Mouse (Mus musculus): Measurements from ENCODE around the gene Pde8a.

Pde8a gene

DNA sequence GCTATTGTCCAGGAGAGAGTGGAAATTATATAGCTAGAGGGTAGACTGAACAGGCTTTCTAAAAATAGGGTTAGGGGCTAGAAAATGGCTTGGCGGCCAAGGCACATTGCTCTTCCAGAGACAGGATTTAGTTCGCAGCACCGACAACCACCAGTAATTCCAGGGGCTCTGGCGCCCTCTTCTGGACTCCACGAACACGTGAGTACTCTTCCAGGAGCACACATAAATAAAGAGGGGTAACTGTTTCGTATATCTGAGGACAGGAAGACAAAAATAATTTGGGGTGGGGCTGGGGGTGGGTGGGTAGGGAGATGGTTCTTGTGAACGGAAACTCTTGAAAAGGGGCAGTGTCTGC, 123.0 kb downstream of the Pde8a start:
- DNase-seq (ENCODE audit: low spot score in 2 of 2) = peak in 1 of 2 experiments; percentile 58

DNA sequence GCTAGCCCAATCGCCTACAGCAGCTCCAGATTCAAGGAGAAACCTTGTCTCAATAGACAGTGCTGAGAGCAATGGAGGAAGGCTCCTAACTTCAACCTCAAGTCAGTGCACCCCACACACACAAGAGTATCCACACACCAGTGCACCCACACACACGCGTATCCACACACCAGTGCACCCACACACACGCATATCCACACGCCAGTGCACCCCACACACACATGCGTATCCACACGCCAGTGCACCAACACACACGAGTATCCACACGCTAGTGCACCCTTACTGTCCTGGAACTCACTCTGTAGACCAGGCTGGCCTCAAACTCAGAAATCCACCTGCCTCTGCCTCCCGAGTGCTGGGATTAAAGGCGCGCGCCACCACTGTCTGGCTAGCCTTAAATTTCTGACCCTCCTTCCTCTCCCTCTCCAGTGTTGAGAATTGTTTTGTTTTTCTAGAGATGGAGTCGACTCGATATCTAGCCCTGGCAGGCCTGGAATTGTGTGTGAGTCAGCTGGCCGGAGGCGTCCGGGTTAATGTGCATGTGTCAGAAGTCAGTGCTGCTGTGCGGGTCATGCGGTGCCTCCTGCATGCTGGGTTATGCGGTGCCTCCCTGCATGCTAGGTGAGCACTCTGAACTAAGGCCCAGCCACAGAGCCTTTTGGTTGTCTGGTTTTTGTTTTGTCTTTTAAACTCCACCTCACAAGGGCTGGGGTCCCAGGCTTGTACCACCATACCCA, 124.6 kb downstream of the Pde8a start:
- no peak for DNase-seq (ENCODE audit: low spot score in 2 of 2)

DNA sequence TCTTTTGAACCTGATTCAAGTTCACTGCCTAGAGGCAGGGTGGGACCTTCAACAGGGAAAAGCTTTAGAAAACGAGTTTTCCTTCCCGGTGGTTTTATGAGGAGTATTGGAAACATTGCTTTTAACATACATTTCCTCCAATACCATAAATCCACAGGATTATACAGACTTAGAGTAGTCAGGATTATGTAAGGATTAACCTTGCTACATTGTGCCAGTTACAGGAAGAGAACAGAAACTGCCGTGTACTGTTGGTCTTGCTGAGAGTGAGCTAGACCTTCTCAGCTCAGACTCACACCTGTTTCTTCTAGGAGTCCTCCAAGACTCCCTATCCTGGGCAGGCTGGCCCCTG, 125.1 kb downstream of the Pde8a start:
- DNase-seq (ENCODE audit: low spot score in 2 of 2) = no peak

DNA sequence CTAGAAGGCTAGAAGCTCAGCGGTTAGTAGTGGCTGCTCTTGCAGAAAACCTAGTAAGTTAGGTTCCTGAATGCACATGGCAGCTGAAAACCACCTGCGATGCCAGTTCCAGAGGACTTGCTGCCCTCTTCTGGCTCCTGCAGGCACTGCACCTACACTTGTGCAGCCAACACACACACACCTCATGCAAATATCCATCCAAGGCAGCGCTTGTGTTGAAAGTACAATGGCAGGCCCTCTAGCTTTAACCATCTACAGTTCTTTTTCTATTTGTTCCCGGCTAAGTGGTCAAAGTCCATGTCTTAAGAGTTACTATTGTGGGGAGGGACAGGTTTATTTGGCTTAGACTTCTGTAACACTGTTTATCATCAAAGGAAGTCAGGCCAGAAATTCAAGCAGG, 126.4 kb downstream of the Pde8a start:
- DNase-seq (ENCODE audit: low spot score in 2 of 2) = peak; percentile 59 to 66

DNA sequence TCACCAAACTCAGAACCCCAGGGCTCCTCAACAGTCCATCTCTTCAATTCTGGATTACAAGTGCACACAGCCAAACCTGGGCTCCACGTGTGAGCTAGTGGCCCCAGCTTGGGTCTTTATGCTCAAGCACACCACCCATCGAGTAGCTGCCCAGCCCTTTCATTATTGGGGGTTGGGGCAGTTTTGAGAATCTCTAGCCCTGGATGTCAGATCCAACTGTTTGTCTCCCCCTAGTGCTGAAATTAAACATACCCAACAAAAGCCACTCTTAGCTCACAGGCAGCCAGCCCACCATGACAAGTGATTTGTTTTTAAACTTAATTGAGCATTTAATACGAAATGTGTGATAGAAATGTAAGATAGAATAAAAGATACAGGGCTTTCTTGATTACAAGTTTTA, 128.2 kb downstream of the Pde8a start:
- DNase-seq (ENCODE audit: low spot score in 2 of 2) = no peak

DNA sequence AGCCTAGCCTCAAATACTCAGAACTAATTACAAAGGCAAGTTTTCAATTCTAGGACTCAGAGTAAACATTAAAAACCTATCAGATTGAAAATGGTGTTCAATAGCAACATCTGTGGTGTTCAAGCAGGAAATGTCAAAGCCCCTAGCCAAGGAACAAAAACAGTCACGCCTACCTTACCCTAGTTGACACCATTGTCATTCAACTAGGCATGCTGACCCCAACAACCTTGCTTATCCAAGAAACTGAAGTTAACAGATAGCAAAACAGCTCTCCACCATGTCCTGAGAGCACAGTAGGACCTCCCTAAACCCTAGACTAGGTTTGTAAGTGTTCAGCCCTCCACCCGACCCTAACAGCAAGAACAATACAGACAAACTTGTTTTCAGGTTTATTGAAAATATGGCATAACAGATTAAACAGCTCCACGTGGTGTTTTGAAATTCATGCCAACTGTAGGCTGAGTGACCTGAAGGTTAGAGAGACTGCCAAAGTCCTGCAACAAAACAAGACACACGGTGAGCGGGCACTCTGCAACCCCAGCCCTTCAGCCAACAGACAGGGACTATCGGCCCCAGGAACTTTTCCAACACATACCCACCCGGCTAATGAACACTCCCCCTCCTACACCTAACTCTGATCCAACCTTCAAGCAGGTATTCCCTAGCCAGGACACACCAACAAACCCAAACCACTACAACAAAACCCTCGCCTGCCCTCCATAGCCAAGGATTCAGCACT, 129.1 kb downstream of the Pde8a start:
- no peak for DNase-seq (ENCODE audit: low spot score in 2 of 2)

DNA sequence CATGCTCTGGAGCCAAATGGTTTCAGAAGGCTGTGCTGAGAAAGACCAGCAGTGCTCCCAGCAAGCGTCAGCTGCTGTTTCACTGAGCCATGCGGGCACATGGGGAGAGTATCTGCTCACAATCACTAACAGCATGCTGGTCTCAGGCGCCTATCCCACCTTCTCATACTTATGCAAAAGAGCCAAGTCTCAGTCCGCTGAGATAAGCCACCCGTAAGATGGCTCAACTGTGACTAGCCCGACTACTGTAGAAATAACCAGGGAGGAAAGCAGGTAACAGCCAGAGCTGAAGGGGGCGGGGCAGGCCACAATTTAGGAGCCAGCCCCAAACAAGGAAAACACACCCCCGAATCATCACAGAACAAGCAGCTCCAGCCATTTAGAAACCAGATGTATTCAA, 129.9 kb downstream of the Pde8a start:
- no peak for DNase-seq (ENCODE audit: low spot score in 2 of 2)

DNA sequence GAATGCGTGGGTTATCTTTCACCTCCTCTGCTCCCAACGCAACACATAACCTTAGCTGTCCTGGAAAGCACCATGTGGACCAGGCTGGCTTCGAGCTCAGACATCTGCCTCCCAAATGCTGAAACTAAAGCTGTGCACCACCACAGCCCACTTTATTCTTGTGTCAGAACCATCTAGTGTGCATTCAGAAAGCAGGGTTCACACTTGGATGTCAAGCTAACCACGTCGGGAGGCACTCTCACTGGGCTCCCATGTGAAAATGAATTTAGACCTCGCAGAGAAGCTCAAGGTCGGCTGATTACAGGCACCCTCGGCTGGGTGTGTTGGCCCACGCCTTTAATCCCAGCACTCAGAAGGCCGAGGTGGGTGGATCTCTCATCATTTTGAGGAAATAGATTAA, 130.4 kb downstream of the Pde8a start:
- DNase-seq (ENCODE audit: low spot score in 2 of 2) = no peak

DNA sequence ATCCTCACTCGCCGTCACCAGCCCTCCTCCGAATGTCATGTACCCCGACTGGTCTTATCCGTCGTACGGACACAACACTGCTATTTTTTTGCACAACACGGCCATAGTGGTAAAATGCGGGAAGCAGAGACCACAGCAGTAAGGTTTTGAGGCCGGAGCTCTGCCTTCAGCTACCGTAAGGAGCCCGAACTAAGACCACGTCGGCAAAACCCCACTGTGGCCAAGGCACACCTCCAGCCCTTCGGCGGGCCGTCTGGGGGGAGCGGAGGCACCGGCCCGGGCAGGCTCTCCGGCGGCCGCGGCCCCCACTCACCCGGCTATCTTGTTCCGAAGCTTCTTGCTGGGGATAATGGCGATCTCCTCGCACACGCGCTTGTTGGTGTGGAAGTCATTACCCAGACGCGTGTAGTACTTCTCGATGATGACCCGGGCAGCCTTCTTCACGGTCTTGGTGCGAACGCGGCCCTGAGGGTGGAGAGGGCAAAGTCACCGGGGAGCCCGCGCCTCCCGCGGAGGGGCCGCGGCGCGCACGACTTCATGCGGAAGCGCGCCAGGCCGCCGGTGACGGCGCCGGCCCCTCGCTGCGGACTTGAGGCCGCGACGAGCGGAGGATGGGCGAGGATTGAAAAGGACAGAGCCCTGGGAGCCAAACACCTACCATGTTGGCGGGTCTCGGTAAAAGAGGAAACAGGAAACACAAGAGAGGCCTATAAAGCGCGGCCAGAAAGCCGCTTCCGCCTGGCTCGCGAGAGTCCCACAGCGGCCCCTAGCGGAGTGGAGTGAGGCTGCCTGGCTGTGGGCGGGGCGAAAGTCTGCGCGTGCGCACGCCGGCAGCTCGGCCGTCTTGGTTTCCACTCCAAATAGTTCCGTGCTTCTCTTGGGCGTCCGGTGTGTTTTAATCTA, 131.4 kb downstream of the Pde8a start, which contains the start of gene Rps17:
Gene Rps17 (minus strand): TSS at position 711 of the 903 bp plus-strand sequence.
- DNase-seq (ENCODE audit: low spot score in 2 of 2) = peak; percentile 99 to 100

DNA sequence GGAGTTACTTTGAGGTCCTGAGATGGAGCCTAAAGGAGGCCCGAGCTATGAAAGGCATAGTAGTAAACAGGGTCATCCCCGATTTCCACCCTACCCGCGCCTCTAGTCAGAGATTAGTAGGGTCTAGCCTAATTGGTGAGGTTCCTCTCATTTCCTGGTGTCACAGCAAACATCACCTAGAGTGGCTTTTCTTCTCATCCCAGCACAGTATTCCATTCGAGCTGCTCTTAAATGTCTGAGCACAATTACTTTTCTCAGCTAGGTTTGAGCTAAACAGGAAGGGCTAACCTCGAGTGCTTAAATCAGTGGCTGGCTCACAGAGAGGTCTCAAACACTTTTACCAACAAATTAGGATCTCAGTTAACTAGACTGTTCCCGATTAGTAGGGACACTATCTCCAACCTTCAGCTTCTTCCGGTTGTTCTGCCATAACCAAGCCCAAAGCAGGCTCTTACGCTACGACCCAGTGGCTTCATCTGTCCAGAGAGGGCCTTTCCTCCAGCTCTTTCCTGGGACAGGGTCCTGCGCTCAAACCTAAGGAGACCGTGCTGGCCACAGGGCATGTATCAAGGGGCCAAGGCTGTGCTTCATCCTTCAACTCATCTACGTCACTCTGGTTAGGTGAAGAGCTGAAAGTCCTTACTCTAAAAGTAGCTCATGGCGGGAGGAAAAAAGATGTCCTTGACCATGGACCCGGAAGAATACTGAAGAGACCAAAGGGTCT, 132.2 kb downstream of the Pde8a start:
- DNase-seq (ENCODE audit: low spot score in 2 of 2) = no peak

DNA sequence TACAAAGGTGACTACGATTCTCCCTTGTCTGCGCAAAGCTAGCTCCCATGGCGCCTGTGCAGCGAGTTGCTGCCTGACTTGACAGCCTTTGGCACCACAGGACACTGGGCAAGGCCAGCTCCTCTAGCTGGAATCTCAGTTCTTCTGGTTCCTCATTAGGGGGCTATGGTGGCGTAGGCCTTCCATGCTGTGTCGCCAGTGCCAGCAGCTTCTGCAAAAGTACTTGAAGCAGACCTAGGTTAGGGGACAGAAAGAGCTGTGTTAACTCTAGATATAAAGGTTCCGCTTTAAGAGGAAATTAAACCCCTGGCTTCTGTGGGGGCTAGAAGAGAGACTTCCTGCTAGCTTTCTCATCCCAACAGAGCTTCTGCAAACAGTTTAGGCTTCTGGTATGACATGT, 134.8 kb downstream of the Pde8a start:
- DNase-seq (ENCODE audit: low spot score in 2 of 2) = no peak

DNA sequence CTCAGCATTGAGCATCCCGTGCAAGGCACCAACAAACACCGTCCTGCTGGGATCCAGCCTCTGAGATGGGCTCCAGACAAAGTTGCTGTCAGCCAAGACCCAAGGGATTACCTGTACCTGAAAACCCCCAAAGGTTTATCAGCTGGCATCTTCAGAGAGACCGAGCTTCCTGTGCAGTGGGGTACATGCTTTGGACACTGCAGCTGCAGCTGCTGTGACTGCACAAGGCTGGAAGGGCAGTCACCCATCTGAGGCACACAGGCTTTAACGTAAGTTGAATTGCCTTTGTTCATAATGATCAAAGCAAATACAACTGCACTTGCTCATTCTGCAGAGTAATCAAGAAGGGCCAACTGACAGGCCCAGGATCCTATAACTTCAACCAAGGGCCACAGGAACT, 138.4 kb downstream of the Pde8a start:
- DNase-seq (ENCODE audit: low spot score in 2 of 2) = no peak

DNA sequence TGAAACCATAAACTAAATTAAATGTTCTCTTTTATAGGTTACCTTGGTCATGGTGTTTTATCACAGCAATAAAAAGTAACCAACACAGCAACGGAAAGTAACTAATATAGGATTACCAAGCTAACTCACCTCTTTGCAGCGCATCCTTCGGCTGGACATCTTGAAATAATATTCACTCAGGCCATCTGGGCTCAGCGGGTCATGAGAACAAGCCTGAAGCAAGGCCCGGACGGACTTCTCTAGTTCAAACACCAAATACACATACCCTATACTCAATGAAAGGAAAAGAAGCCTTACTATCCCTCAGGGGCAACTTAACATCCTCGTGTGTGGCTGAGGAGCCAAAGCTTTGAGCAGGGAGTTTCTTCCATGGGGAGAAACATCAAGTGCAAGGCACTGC, 142.3 kb downstream of the Pde8a start:
- no peak for DNase-seq (ENCODE audit: low spot score in 2 of 2)

DNA sequence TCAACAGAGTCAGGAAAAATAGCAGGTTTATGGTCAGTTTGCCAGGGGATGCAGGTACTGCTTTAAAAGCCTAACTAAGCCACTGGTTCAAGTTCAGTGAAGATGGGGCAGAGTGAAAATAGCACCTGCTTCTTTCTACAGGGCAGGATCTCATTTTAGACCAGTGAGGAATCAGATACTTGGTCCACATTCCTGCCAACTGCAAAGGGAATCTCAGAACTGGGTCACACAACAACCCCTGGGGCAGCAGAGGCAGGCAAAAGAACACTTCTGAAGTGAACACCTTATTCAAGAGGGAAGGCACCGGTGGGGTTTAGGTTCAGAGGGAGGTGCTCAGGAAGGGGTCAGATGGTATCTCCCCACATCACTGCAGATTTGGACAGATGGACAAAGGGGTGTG, 143.0 kb downstream of the Pde8a start:
- no peak for DNase-seq (ENCODE audit: low spot score in 2 of 2)

DNA sequence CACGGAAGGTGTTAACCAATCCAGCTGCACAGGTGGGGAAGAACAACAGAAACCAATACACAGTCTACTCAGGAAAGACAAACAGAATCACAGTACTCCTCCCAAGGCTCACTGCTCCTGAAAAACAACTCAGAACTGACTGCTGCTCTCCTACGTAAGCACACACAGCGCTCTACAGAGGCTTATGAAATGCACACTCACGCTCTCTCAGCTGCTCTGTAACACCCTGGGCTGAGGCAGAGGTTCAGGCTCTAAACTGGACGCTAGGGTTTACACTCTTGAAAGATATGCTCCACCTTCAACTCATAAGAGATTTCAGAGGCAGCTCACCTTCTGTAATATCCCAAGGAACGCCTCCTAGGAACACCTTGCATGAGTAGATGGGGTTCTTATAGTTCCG, 143.6 kb downstream of the Pde8a start:
- no peak for DNase-seq (ENCODE audit: low spot score in 2 of 2)

DNA sequence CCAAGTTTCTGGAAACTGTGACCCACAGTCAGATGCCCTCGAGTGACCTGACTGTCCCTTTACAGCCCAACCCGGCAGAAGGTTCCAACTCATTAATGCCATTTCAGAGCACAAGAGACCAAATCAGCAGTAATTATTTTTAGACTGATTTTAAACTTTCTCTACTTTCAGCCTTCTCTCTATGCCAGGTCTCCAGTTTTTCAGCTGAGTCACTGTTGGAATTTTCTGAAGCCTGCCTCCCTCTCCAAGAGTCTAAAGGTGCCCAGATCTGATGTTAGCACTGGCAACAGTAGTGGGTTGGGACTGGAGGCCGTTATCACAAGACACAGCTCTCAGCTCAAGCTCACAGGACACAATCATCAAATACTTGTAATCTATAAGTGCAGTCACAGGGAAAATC, 154.6 kb downstream of the Pde8a start:
- DNase-seq (ENCODE audit: low spot score in 2 of 2) = no peak

DNA sequence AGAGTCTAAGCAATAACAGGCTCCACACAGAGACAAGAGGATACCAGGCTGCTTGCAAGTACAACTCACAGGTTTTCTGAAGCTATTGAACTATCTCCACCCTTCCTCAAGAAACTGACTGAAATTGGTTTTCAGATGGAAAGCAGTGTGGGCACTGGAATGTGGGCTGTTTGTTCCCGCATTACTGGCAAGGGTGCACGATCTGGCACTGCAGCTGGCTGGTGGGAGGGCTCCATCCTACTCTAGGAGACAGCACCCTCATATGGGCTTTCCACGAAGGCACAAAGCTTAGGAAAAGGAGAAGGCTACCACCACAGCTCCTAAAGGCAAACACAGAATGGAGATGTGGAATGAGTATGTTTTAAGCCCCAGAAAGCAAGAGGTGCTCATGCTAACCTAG, 156.3 kb downstream of the Pde8a start:
- no peak for DNase-seq (ENCODE audit: low spot score in 2 of 2)

DNA sequence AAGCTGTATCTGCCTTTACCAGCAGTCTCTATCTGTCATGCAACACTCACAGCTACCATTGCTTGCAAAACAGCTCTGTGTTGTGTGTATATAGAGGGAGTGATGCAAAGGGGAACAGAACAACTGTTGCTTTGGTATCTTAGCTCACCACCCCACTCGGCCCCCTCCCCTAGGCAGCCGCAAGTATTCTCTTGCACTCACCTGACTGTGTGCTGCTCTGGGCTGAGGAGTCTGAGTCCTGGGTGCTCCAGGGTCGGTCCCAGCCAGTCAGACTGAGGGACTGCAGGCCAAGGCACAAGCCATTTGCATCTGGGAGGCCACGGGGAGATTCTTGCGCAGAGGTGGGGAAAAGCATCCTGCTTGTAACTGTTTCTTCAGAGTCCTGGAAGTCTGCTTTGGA, 158.4 kb downstream of the Pde8a start:
- DNase-seq (ENCODE audit: low spot score in 2 of 2) = no peak

DNA sequence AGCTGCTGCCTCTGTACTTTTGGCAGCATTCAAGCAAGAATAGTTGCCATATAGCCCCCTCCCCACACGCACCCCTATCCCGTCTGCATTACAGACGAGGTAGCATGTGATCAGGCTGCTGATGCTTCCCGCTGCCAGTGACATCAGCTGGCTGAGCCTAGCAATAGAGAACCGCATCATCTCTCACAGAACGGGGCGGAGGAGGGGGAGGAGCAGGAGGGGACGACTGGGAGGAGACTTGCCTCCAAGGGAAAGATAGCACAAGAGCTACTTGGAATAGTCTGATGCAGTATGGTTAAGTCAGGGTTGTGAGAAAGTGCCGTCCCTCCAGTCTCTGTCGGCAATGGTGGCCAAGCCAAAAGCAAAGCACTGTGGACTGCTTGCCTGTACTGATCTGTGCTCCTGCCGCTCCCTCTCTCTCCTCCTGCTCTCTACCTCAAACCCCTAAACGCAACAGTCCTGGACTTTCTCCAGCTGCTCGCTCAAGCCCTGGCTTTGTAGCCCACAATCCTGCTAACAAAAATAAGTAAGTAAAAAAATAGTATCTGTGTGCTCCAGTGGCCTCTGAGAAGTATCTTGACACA, 159.0 kb downstream of the Pde8a start:
- DNase-seq (ENCODE audit: low spot score in 2 of 2) = peak; percentile 34 to 44

DNA sequence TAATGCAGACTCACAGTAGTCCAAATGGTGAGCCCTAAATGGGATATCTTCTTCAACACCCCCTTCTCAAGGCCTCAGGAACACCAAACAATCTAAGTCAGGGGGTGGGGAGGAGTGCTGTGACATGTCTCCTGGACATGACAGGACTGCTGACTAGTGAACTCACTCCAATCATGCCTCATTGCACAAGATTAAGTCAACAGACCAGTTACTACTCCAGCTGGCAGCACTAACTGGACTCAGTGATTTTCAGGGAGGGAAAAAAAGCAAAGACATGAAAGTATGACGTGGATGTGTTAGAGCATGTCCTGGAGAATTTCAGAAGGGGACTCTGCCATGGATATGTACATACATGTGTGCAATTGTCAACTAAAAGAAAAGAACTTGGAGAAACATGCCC, 166.0 kb downstream of the Pde8a start:
- no peak for DNase-seq (ENCODE audit: low spot score in 2 of 2)
